Mouse (Mus musculus) adrenal gland, postnatal 10 days (tissue): ENCODE results near the gene Ecm1. TPM values are rescaled to one million over a fixed set of nuclear protein-coding genes. Genes with fewer than 3 reads are reported as not detected.
"Not testable (repeated sequence)": the region's sequence is repeated elsewhere in the genome, so short reads cannot be mapped to it uniquely, and the experiment has no call there.

Experiments
- DNase-seq: peaks from one replicate; pipeline ENCODE4 v3.0.0; 2021; ENCODE audit warnings: mixed read lengths
- total RNA-seq, 2 experiments: library from RNA; stranded (reverse); gene quantifications; 2 replicates each; pipeline ENCODE4 v1.2.3; 2021

The Ecm1 gene
- total RNA-seq, 2 experiments from 2014 or later, result 139 to 162 TPM

- no peak for DNase-seq
Observed at GRCm38 (mm10) chr3:95728906-95729305, 10.5 kb downstream of the Ecm1 start.

- no peak for DNase-seq
Observed at GRCm38 (mm10) chr3:95726696-95727358, 12.5 kb downstream of the Ecm1 start.

- DNase-seq, result no peak
Observed at GRCm38 (mm10) chr3:95725863-95726262, 13.5 kb downstream of the Ecm1 start.

- no peak for DNase-seq
Observed at GRCm38 (mm10) chr3:95722386-95722785, 17.0 kb downstream of the Ecm1 start.

GRCm38 (mm10) chr3:95718153-95718552, 21.2 kb downstream of the Ecm1 start:
- DNase-seq, result no peak

GRCm38 (mm10) chr3:95716075-95716474, 23.3 kb downstream of the Ecm1 start:
- no peak for DNase-seq

GRCm38 (mm10) chr3:95709967-95710366, 29.4 kb downstream of the Ecm1 start:
- DNase-seq, result no peak

- DNase-seq, result no peak
Observed at GRCm38 (mm10) chr3:95709044-95709443, 30.3 kb downstream of the Ecm1 start.

GRCm38 (mm10) chr3:95707497-95707896, 31.9 kb downstream of the Ecm1 start:
- DNase-seq, result no peak

- DNase-seq, result no peak
Observed at GRCm38 (mm10) chr3:95706273-95706672, 33.1 kb downstream of the Ecm1 start.

- DNase-seq, result no peak
Observed at GRCm38 (mm10) chr3:95704612-95705011, 34.8 kb downstream of the Ecm1 start.

GRCm38 (mm10) chr3:95703276-95703675, 36.1 kb downstream of the Ecm1 start:
- DNase-seq, result no peak

GRCm38 (mm10) chr3:95701877-95702540, 37.4 kb downstream of the Ecm1 start:
- DNase-seq, result peak; percentile 87

- DNase-seq, result no peak
Observed at GRCm38 (mm10) chr3:95701085-95701484, 38.3 kb downstream of the Ecm1 start.

- peak; percentile 48 for DNase-seq
Observed at GRCm38 (mm10) chr3:95700233-95700681, 39.1 kb downstream of the Ecm1 start.

- DNase-seq, result no peak
Observed at GRCm38 (mm10) chr3:95698286-95698685, 41.1 kb downstream of the Ecm1 start.

- peak; percentile 53 for DNase-seq
Observed at GRCm38 (mm10) chr3:95696360-95696759, 43.0 kb downstream of the Ecm1 start.

- no peak for DNase-seq
Observed at GRCm38 (mm10) chr3:95695796-95696195, 43.6 kb downstream of the Ecm1 start.

GRCm38 (mm10) chr3:95694808-95695703, 44.3 kb downstream of the Ecm1 start:
- no peak for DNase-seq

GRCm38 (mm10) chr3:95693821-95694807, 45.3 kb downstream of the Ecm1 start:
- peak; percentile 31 for DNase-seq

- DNase-seq, result no peak
Observed at GRCm38 (mm10) chr3:95692677-95693076, 46.7 kb downstream of the Ecm1 start.

- not testable (repeated sequence) for DNase-seq
Observed at GRCm38 (mm10) chr3:95690552-95690951, 48.8 kb downstream of the Ecm1 start.
